Mouse (Mus musculus) naive thymus-derived CD4-positive, alpha-beta T cell, adult 5 months (primary cell): ENCODE measurements around the gene Tmem212. TPM values are rescaled to one million over a fixed set of nuclear protein-coding genes. Genes with fewer than 3 reads are reported as not detected.

Experiments used
- polyA plus RNA-seq: library from polyadenylated mRNA; unstranded; fragments of 100-300 nt; shearing (Covaris generic); gene quantifications from one replicate; pipeline ENCODE4 v1.2.1, GENCODE M21; 2017

Tmem212 gene
- not detected for polyA plus RNA-seq

GRCm38 (mm10) chr3:27896318-27896892 lies at the start of gene Tmem212:
Tmem212 (minus strand) TSS chr3:27896368.

GRCm38 (mm10) chr3:27938381-27939323 lies 42.5 kb upstream of the Tmem212 start, which contains the start of gene Pld1:
Pld1 (plus strand) TSS chr3:27938695.

Other genes starting within 250 kb of the Tmem212 start
- gene Fndc3b, start 185.1 kb downstream of the Tmem212 start, polyA plus RNA-seq, result 0.40 TPM
- gene Pld1, start 42.3 kb upstream of the Tmem212 start, polyA plus RNA-seq, result not detected